Mouse (Mus musculus) left cerebral cortex, postnatal 14 days (tissue): ENCODE results near the gene Medag. TPM values are rescaled to one million over a fixed set of nuclear protein-coding genes. Genes with fewer than 3 reads are reported as not detected.

ENCODE experiments used
- DNase-seq, 2 experiments: peaks; one replicate each; pipeline ENCODE4 v3.0.0; 2021 to 2022; ENCODE audit warnings: low spot score in 2 of 2, mixed read lengths in 1 of 2
- intact Hi-C: fragments of 180-260 bp; cut with DNase I; formaldehyde crosslinking; loops from one replicate; pipeline ENCODE4 v1.15.1; 2025
- long read RNA-seq, 2 experiments: library from polyadenylated mRNA; stranded (forward); transcript quantifications; one replicate each; pipeline ENCODE4 v2.0.0; 2021
- total RNA-seq, 2 experiments: library from RNA; stranded (reverse); gene quantifications; 2 replicates each; pipeline ENCODE4 v1.2.3; 2021

Medag gene
- 1 to 10 TPM; 6.6 to 8.5 TPM for total RNA-seq
- long read RNA-seq, experiment 1, transcript Medag-201 (5 exons, 2,953 nt): major isoform, 9 of 13 reads
- long read RNA-seq, experiment 1, partial matches to known transcripts: 0 of 13 reads
- long read RNA-seq, experiment 1, other reads (novel, unspliced or antisense): 2 of 13 reads
- long read RNA-seq, experiment 2, transcript Medag-201 (5 exons, 2,953 nt): major isoform, 6 of 9 reads
- long read RNA-seq, experiment 2, partial matches to known transcripts: 0 of 9 reads
- long read RNA-seq, experiment 2, other reads (novel, unspliced or antisense): 3 of 9 reads

GRCm38 (mm10) chr5:149411509-149412193 lies at the start of gene Medag:
Medag (plus strand) TSS chr5:149411749.
- peak; percentile 55 to 73 for DNase-seq
- intact Hi-C loops: loop anchor here (2.0 kb wide), 1 partner anchor 29 kb away; no protein-coding TSS in a partner anchor

- intact Hi-C loops: no loop called here
Measured at GRCm38 (mm10) chr5:149362626-149363025, 48.9 kb upstream of the Medag start.

GRCm38 (mm10) chr5:149363903-149364755 lies 47.4 kb upstream of the Medag start:
- no peak for DNase-seq
- intact Hi-C loops: no loop called here

More at GRCm38 (mm10) chr5:149362626-149363025, 48.9 kb upstream of the Medag start:
- DNase-seq: no peak

GRCm38 (mm10) chr5:149367011-149367410 lies 44.5 kb upstream of the Medag start:
- no peak for DNase-seq
- intact Hi-C loops: no loop called here

DNA sequence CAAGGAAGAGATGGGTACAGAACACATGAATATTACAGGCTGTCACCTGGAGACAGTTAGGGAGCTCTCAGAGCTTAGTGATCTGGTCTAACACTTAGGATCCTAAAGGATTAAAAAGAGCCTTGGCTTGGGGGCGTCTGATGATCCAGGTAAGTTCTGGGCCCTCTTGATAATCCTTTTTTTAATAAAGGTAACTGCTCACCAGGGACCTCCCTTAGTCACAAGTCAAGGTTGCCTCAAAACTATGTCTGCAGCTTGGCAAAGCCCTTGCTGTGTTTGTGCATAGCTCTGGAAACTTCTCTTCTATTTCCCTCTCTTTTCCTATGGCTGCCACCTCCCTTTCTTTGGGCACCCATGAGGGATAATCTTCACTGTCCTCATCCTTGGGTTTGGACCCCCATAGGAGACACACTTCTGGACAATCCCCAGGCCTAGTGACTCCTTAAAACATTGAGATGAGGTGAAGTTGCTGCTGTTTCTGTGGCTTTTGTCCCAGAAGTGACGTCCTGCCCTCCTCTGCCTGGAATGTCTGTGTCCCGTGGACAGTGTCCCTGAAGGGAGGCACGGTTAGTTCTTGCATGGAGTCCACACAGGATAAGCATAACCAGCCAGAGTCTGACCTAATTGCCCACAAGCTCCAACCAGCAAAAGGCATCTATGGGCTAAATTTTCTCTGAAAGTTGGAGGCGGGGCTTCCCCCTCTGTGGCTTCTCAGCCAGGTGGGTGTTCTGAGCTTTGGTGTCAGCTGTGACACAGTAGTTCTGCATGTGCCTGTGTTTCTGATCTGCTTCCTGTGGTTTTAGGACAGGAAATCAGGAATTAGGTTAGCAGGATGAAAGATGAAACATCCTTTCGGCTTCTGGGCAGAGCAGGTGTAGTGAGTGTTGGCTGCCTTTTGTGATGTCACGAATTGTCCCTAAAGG lies 43.7 kb upstream of the Medag start:
- intact Hi-C loops: no loop called here

DNA sequence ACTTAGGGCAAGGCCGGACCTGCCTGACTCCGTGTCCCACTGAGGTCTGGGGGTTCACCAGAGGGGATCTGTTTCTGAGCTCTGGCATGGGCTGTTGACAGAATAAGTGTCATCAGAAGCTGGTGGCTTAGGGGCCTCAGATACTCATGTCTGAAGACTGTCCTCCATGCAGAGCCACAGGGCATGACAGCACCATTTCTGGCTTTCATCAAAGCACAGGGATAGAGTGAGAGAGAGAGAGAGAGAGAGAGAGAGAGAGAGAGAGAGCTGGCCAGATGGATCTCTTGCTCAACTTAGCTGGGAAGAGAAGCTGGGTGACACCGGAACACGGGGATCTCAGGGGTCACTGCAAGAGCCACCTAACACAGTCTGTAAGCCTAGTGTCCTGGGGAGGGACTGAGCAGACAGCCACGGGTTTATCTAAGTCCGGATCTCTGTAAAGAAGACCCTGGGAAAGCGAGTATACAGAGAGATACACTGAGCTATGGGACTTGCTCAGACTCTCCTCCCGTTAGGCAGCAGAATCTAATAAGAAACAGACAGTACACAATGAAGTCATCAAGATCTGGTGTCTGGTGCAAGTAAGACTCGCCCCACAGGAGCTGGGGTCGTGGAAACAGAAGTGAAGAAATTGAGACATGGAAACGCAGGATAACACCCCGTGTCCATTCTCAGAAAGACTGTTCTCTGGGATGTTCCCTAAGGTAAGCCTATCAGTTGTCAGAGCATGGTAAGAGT lies 42.8 kb upstream of the Medag start:
- DNase-seq: no peak
- intact Hi-C loops: no loop called here

More for the DNA sequence above, 43.7 kb upstream of the Medag start:
- DNase-seq: no peak

DNA sequence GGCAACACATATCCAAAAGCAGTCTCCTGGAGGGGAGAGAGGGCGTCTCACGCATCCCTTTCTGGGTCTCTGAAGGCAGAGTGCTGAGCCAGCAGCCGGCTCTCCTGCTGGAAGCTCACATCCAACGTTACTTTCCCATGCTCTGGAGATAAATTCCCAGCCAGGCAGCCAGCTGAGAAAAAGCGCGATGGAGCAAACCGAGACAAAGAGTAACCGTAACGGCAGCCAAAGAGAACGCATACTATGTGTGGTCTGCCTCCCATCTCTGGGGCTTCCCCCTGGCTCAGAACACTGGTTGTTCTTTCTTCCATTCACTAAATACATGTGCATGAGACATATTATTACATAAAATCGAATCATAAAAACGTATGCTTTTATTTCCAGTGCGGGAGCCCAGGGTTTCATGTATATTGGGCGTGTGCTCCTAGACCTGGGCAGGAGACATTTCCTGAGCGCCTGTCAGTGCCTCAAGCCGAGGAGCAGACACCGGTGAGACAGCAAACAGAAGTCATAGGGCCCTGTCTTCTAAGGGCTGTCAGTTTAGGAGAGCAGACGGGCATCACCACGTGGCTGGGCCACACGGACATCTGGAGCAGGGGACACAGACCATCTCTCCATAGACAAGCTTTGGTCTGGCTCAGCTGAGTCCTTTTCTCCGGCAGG lies 42.0 kb upstream of the Medag start:
- intact Hi-C loops: loop anchor here (5.0 kb wide), 1 partner anchor 557 kb away; no protein-coding TSS in a partner anchor
- DNase-seq: no peak

GRCm38 (mm10) chr5:149372018-149372417 lies 39.5 kb upstream of the Medag start:
- intact Hi-C loops: loop anchor here (5.0 kb wide), 1 partner anchor 560 kb away; no protein-coding TSS in a partner anchor
- DNase-seq: no peak

- DNase-seq: no peak
- intact Hi-C loops: loop anchor here (5.0 kb wide), 1 partner anchor 561 kb away; no protein-coding TSS in a partner anchor
Measured at GRCm38 (mm10) chr5:149373224-149373623, 38.3 kb upstream of the Medag start.

DNA sequence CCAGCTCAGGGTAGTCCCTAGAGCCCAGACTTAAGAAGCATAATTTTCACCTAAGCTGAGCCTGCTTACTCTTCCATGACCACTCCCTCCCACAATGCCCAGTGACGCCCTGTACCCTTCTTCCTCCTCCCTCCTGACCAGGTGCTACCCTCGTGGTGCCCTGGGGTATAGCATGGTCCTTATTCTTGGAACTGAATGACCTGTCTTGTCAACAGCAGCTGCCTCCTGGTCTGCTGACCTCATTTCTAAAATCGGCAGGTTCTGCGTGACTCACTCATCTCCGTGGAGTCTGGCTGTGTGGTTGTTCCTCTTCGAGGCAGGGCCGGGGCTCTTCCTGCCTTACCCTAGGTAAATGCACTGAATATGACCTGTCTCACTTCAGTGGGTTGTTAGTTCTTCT lies 37.5 kb upstream of the Medag start:
- peak in 1 of 2 experiments; percentile 54 for DNase-seq
- intact Hi-C loops: loop anchor here (5.0 kb wide), 1 partner anchor 562 kb away; no protein-coding TSS in a partner anchor

- intact Hi-C loops: loop anchor here (5.0 kb wide), 1 partner anchor 38 kb away; no protein-coding TSS in a partner anchor
- DNase-seq: no peak
Measured at GRCm38 (mm10) chr5:149375074-149375888, 36.3 kb upstream of the Medag start.

- peak; percentile 90 to 91 for DNase-seq
- intact Hi-C loops: loop anchor here (5.0 kb wide), 1 partner anchor 39 kb away; no protein-coding TSS in a partner anchor
Measured at GRCm38 (mm10) chr5:149375889-149376212, 35.7 kb upstream of the Medag start.

GRCm38 (mm10) chr5:149376367-149376766 lies 35.2 kb upstream of the Medag start:
- intact Hi-C loops: loop anchor here (5.0 kb wide), 1 partner anchor 39 kb away; no protein-coding TSS in a partner anchor
- no peak for DNase-seq

DNA sequence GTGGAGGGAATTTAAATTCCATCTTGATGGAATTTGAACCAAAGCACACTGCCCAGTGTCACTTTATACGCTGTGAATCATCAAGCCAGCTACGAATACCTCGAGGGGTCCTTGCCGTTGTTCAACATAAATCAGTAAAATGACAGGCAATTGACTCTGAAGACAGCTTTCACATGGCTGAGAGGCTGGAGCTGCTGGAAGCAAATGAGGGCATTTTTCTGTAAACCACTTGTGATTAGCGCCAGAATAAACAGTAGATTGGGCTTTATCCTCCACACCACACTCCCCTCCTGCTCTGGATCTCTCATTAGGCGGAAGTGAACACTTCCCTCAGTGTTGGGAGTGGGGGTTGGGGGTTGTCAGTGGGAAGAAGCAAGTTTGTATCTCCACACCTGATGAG lies 34.3 kb upstream of the Medag start:
- intact Hi-C loops: loop anchor here (5.0 kb wide), 1 partner anchor 40 kb away; no protein-coding TSS in a partner anchor
- DNase-seq: no peak

GRCm38 (mm10) chr5:149378566-149378965 lies 33.0 kb upstream of the Medag start:
- intact Hi-C loops: loop anchor here (5.0 kb wide), 1 partner anchor 41 kb away; no protein-coding TSS in a partner anchor

DNA sequence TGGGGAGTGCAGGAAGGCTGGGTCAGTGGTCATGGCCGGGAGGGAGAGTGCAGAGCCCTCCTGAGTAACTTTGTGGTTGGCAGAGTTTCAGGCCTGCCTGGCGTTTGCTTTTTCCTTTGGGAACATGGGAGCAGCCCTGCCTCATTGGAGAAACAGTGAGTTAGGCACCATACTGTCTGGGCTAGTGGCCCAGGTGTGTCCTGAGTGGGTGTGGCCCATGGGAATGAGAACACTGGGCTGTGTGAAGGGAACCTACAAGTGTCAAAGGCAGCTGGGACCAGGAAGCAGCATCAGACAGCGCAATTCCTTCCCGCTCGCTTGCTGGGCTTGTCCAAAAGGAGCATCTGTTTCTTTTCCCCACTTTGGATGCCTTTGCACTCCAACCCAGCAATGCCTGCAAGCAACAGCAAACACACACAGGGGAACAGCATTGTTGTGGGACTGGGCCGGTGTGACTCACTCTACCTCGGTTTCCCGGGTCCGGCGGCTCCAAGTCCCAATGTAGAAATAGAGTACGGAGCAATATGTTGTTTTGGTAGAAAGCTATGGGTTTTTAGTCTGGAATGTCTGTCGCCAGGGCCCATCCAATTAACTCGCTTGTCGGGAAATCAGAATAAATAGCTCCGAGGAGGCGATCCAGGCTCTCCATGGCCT lies 32.3 kb upstream of the Medag start:
- DNase-seq: no peak

More at GRCm38 (mm10) chr5:149378566-149378965, 33.0 kb upstream of the Medag start:
- no peak for DNase-seq

More for the DNA sequence above, 32.3 kb upstream of the Medag start:
- intact Hi-C loops: loop anchor here (5.0 kb wide), 1 partner anchor 42 kb away; no protein-coding TSS in a partner anchor
